Mouse (Mus musculus) liver, embryonic 13.5 days (tissue): ENCODE results near the gene Gmppb. TPM values are rescaled to one million over a fixed set of nuclear protein-coding genes. Genes with fewer than 3 reads are reported as not detected.

Experiments
- microRNA-seq: library from miRNA; unstranded; fragments of <30 nt; microRNA quantifications from one replicate; pipeline ENCODE4, GENCODE M21; 2016
- polyA plus RNA-seq: library from polyadenylated mRNA; unstranded; fragments of >200 nt; fragmentation: Nextera tagmentation; extraction: Ambion mirVana; gene quantifications from 2 replicates; pipeline ENCODE4 v1.2.1, GENCODE M21; 2015

Gene Gmppb
- polyA plus RNA-seq, 1 experiment from 2014 or later, result 21.0 TPM

Small RNAs within 50 kb of the gene (microRNA-seq; reads per million reads assigned to microRNA genes)
- gene Mir7088, result 1.5 reads per million

Other genes starting within 250 kb of the Gmppb start
- gene Rbm6, start 176.0 kb upstream of the Gmppb start, polyA plus RNA-seq, result 30.4 and 36.2 TPM in 2 replicates
- 5.6 and 5.8 TPM in 2 replicates for gene Mon1a, start 161.1 kb upstream of the Gmppb start, polyA plus RNA-seq
- gene Mst1r, start 142.4 kb upstream of the Gmppb start, polyA plus RNA-seq, result 0.68 and 0.71 TPM in 2 replicates
- not detected in 2 replicates for gene Actl11, start 120.8 kb upstream of the Gmppb start, polyA plus RNA-seq
- gene Camkv, start 113.6 kb upstream of the Gmppb start, polyA plus RNA-seq, result 0.13 and 0.28 TPM in 2 replicates
- gene Traip, start 99.1 kb upstream of the Gmppb start, polyA plus RNA-seq, result 17.3 and 18.9 TPM in 2 replicates
- gene Uba7, start 73.7 kb upstream of the Gmppb start, polyA plus RNA-seq, result 56.5 and 56.9 TPM in 2 replicates
- gene Gm20661, start 66.2 kb upstream of the Gmppb start, polyA plus RNA-seq, result 0.53 and 0.56 TPM in 2 replicates
- 55.7 and 60.5 TPM in 2 replicates for gene Inka1, start 63.4 kb upstream of the Gmppb start, polyA plus RNA-seq
- 1.1 and 1.2 TPM in 2 replicates for gene Cdhr4, start 56.7 kb upstream of the Gmppb start, polyA plus RNA-seq
- gene Gm20662, start 52.9 kb upstream of the Gmppb start, polyA plus RNA-seq, result 0.44 and 0.48 TPM in 2 replicates
- gene Ip6k1, start 46.7 kb upstream of the Gmppb start, polyA plus RNA-seq, result 29.3 and 30.9 TPM in 2 replicates
- 1.2 and 1.4 TPM in 2 replicates for gene Amigo3, start 3.9 kb downstream of the Gmppb start, polyA plus RNA-seq
- gene Mst1, start 31.2 kb downstream of the Gmppb start, polyA plus RNA-seq, result 15.5 and 18.6 TPM in 2 replicates
- gene Rnf123, start 34.1 kb downstream of the Gmppb start, polyA plus RNA-seq, result 80.8 and 88.0 TPM in 2 replicates
- gene Apeh, start 45.4 kb downstream of the Gmppb start, polyA plus RNA-seq, result 176 and 195 TPM in 2 replicates
- 2.3 and 2.5 TPM in 2 replicates for gene Bsn, start 141.1 kb downstream of the Gmppb start, polyA plus RNA-seq
- 12.7 and 17.8 TPM in 2 replicates for gene Dag1, start 214.7 kb downstream of the Gmppb start, polyA plus RNA-seq
- gene Nicn1, start 241.2 kb downstream of the Gmppb start, polyA plus RNA-seq, result 4.7 and 5.6 TPM in 2 replicates
- 14.0 and 14.1 TPM in 2 replicates for gene Amt, start 247.6 kb downstream of the Gmppb start, polyA plus RNA-seq